Mouse (Mus musculus) bone marrow macrophage, adult 2 months (primary cell): Measurements from ENCODE around the gene Nxpe3.

Experiments used
- CTCF ChIP-seq: IDR thresholded peaks from 2 replicates; pipeline ENCODE4 v1.5.1; 2012; ENCODE audit warnings: low read depth, mild to moderate bottlenecking, low read length, moderate library complexity
- POLR2A ChIP-seq: IDR thresholded peaks from 2 replicates; pipeline ENCODE4 v1.6.1; 2012; ENCODE audit warnings: mild to moderate bottlenecking, low read depth, low read length, borderline replicate concordance

GRCm38 (mm10) chr16:55891346-55891745 is 3.7 kb downstream of the Nxpe3 start:
- TF ChIP-seq CTCF (no peak), POLR2A (no peak)
